In genomic region chr6:72544283-72544987, GRCm38 (mm10) we compare ENCODE assay signal across 8 mouse cellular contexts. TPM values are rescaled to one million over a fixed set of nuclear protein-coding genes. Genes with fewer than 3 reads are reported as not detected.
DNase-seq lines count a peak whose midpoint lies in the region; ATAC-seq and TF ChIP-seq lines count a peak whose summit lies in the region.

Capg (plus strand) TSS chr6:72544391.

- ATAC-seq in hindbrain, embryonic 14.5 days (ENCODE audit: low FRiP score), result no peak
- peak; percentile 49; the same call in 1 of the 2 replicates for ATAC-seq in liver, embryonic 11.5 days (replicated peaks; ENCODE audit: low FRiP score)
- ATAC-seq in neural tube, embryonic 12.5 days (ENCODE audit: low FRiP score, low read depth), result no peak

- 0 out of 2 replicates have a peak within 1 kb of the TSS, but pooled peaks have one; percentile 51 for H3K27ac ChIP-seq in hindbrain, embryonic 14.5 days
- H3K27ac ChIP-seq in liver, embryonic 11.5 days (ENCODE audit: low read depth, low read length), result peak within 1 kb of the TSS; percentile 46; the same call in 1 of the 2 replicates
- H3K27ac ChIP-seq in neural tube, embryonic 12.5 days, result no peak within 1 kb of the TSS
- H3K27ac ChIP-seq in left cerebral cortex, adult 2 months, result no peak within 1 kb of the TSS

- H3K4me2 ChIP-seq in hindbrain, embryonic 14.5 days (replicated peaks), result peak within 1 kb of the TSS; percentile 31
- H3K4me2 ChIP-seq in liver, embryonic 11.5 days, result peak within 1 kb of the TSS; percentile 81
- H3K4me2 ChIP-seq in neural tube, embryonic 12.5 days (replicated peaks), result peak within 1 kb of the TSS; percentile 40

- TF ChIP-seq CTCF in left cerebral cortex, adult 2 months (IDR thresholded peaks at IDR 0.05), result no peak

- no peaks in the 10 kb centered on the region for H3K27me3 ChIP-seq in hindbrain, embryonic 14.5 days (ENCODE audit: control insufficient read depth, insufficient read depth, low read length)
- no peaks in the 10 kb centered on the region for H3K27me3 ChIP-seq in liver, embryonic 11.5 days (replicated peaks; ENCODE audit: control insufficient read depth, insufficient read depth, low read length)
- H3K27me3 ChIP-seq in neural tube, embryonic 12.5 days (replicated peaks), result no peaks in the 10 kb centered on the region

- DNase-seq in B cell, adult 2 months, result peak; percentile 83 to 85
- DNase-seq in adrenal gland, adult (ENCODE audit: inconsistent age in 2 of 2, low spot score in 1 of 2), result peak; percentile 84 to 93
- peak; percentile 59 for DNase-seq in gastrocnemius, adult 18-20 months (ENCODE audit: low spot score)
- DNase-seq in hindbrain, embryonic 14.5 days (ENCODE audit: low spot score), result no peak
- peak; percentile 65 for DNase-seq in liver, embryonic 11.5 days (ENCODE audit: low spot score)
- DNase-seq in urinary bladder, adult 2 months (ENCODE audit: low spot score), result peak; percentile 65
- DNase-seq in left cerebral cortex, adult 2 months (ENCODE audit: extremely low spot score in 1 of 2, low spot score in 2 of 2), result no peak

- no peaks in the 10 kb centered on the region for H3K36me3 ChIP-seq in hindbrain, embryonic 14.5 days (replicated peaks; ENCODE audit: control insufficient read depth, insufficient read depth)
- no peaks in the 10 kb centered on the region for H3K36me3 ChIP-seq in liver, embryonic 11.5 days (ENCODE audit: control insufficient read depth, insufficient read depth, low read length)
- no peaks in the 10 kb centered on the region for H3K36me3 ChIP-seq in neural tube, embryonic 12.5 days

- H3K4me3 ChIP-seq in hindbrain, embryonic 14.5 days (replicated peaks; ENCODE audit: low read length), result no peak within 1 kb of the TSS
- H3K4me3 ChIP-seq in liver, embryonic 11.5 days (ENCODE audit: low read depth, low read length), result peak within 1 kb of the TSS; percentile 48
- no peak within 1 kb of the TSS for H3K4me3 ChIP-seq in neural tube, embryonic 12.5 days
- no peak within 1 kb of the TSS; the same call in 1 of the 2 replicates for H3K4me3 ChIP-seq in left cerebral cortex, adult 2 months

- no peaks in the 10 kb centered on the region for H3K4me1 ChIP-seq in hindbrain, embryonic 14.5 days (replicated peaks; ENCODE audit: control insufficient read depth, insufficient read depth, low read length)
- H3K4me1 ChIP-seq in liver, embryonic 11.5 days (replicated peaks; ENCODE audit: control insufficient read depth, insufficient read depth, low read length), result peaks cover 11% of the 10 kb centered on the region
- peaks cover 9% of the 10 kb centered on the region; the same call in 1 of the 2 replicates for H3K4me1 ChIP-seq in neural tube, embryonic 12.5 days

- intact Hi-C loops in left cerebral cortex, adult 2 months (cut with DNase I), result no loop called here

- no peaks in the 10 kb centered on the region for H3K9me3 ChIP-seq in hindbrain, embryonic 14.5 days (ENCODE audit: control insufficient read depth, low read length)
- H3K9me3 ChIP-seq in liver, embryonic 11.5 days (ENCODE audit: control insufficient read depth, low read length), result no peaks in the 10 kb centered on the region
- H3K9me3 ChIP-seq in neural tube, embryonic 12.5 days, result no peaks in the 10 kb centered on the region

- 18% methylated on average over 23 of the region's 23 CpGs for WGBS in hindbrain, embryonic 14.5 days
- 4% methylated on average over 23 of the region's 23 CpGs for WGBS in liver, embryonic 11.5 days
- 19% methylated on average over 23 of the region's 23 CpGs for WGBS in neural tube, embryonic 12.5 days

- no peak within 1 kb of the TSS; the same call in 1 of the 2 replicates for H3K9ac ChIP-seq in hindbrain, embryonic 14.5 days
- peak within 1 kb of the TSS; percentile 69 for H3K9ac ChIP-seq in liver, embryonic 11.5 days (ENCODE audit: low read depth, low read length)
- no peak within 1 kb of the TSS for H3K9ac ChIP-seq in neural tube, embryonic 12.5 days

RNA-seq across cellular contexts. Expression of gene Capg, which starts in this region (rescaled TPM):
- 10 to 100 TPM in 1 of 2 experiments, 1 to 10 TPM in 1; 9.2 to 14.3 TPM for total RNA-seq in gastrocnemius, adult 18-20 months (2021)
- polyA plus RNA-seq in hindbrain, embryonic 14.5 days (2014; fragmentation: Nextera tagmentation; extraction: Ambion mirVana), result 8.1 and 10.3 TPM in 2 replicates
- polyA plus RNA-seq in liver, embryonic 11.5 days (2014; fragmentation: Nextera tagmentation; extraction: Ambion mirVana), result 30.2 and 31.9 TPM in 2 replicates
- polyA plus RNA-seq in neural tube, embryonic 12.5 days (2016; fragmentation: Nextera tagmentation; extraction: Ambion mirVana), result 11.6 and 13.7 TPM in 2 replicates
- polyA plus RNA-seq in urinary bladder, adult 2 months (2012; rRNA removed), result 115 and 129 TPM in 2 replicates
- 1 to 10 TPM; 2.3 to 2.6 TPM for total RNA-seq in left cerebral cortex, adult 2 months (2021)

Comparison
In these comparisons a context has a peak if more than half of its experiments do, and no peak if none do; other contexts are left out.
1. DNase-seq: peak in B cell, adult 2 months (2 of 2), adrenal gland, adult (2 of 2), gastrocnemius, adult 18-20 months (single experiment), liver, embryonic 11.5 days (single experiment) and urinary bladder, adult 2 months (single experiment); none in hindbrain, embryonic 14.5 days (single experiment) and left cerebral cortex, adult 2 months (0 of 2).
2. H3K27ac ChIP-seq: peak in hindbrain, embryonic 14.5 days (single experiment) and liver, embryonic 11.5 days (single experiment); none in neural tube, embryonic 12.5 days (single experiment) and left cerebral cortex, adult 2 months (single experiment).
3. H3K4me2 ChIP-seq: peak in every context shown above with its lines; median percentile 81 in liver, embryonic 11.5 days; 40 in neural tube, embryonic 12.5 days; 31 in hindbrain, embryonic 14.5 days.